Mouse (Mus musculus): ENCODE results near the gene Tcf7l2.

Gene Tcf7l2

DNA sequence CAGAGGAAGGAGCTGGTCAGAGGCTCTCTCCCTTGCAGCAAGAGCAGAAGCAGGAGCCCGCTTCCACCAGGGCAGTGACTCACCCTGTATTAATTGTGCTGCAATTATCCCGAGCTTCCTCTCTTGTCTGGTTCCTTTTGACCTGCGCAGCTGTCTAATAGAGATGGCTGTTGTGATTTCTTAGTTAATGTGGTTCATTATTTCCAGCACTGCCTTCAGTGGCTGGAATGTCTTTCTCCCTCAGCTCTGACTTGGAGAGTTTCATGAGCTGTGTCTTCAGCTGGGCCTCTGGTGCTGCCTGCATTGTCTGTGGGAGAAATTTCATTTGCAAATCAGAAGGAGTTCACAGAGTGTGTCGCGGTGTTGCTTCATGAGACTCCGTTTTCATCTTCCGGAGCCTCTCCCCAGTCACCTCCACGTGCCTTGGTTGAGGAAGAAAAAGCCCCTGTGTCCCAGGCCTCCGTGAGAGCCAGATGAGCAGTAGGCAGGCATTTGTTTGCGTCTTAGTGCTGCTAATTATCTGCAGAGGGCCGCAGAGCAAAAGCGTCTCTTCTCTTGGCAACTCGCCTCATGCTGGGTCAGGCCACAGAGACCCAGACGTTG is 228.4 kb downstream of the Tcf7l2 start:
- peak; percentile 57 for DNase-seq

DNA sequence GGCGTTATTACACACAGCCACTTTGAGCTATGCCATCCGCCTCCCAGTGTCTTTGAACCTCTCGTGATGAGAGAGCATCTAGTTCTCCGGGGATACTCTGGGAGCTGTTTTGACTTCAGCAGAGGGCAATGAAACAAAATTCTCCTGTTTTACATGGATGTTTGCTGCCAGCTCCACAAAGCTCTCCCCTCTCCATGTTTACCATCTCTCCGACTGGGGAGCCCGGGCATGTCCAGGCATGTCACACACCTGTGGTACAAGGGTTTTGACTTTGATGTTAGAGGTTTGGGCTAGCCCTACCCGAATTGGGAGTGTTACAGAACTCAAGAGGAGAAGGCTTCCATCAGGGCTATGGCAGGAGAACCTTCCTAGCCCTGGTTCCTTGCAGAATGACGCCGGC is 234.5 kb downstream of the Tcf7l2 start:
- no peak for DNase-seq

Measured in kidney, postnatal 10 days (tissue).